Mouse (Mus musculus) CD4-positive, CD25-positive, alpha-beta regulatory T cell, adult 9 weeks (primary cell): ENCODE data around the gene Gm4216. TPM values are rescaled to one million over a fixed set of nuclear protein-coding genes. Genes with fewer than 3 reads are reported as not detected.

Experiments used
- polyA plus RNA-seq: library from polyadenylated mRNA; unstranded; fragments of 100-300 nt; shearing (Covaris generic); gene quantifications from one replicate; pipeline ENCODE4 v1.2.1, GENCODE M21; 2017

Gm4216 gene
- polyA plus RNA-seq: not detected

GRCm38 (mm10) chr7:23019823-23020222 is at the start of gene Gm4216:
Gm4216 (minus strand) TSS chr7:23019923.

GRCm38 (mm10) chr7:23067356-23067755 is 47.6 kb upstream of the Gm4216 start, which contains the start of gene Gm8720:
Gm8720 (minus strand) TSS chr7:23067456.

GRCm38 (mm10) chr7:23055240-23055639 is 35.5 kb upstream of the Gm4216 start, which contains the start of gene Vmn1r163:
Vmn1r163 (plus strand) TSS chr7:23055540.

GRCm38 (mm10) chr7:22984573-22984972 is 35.1 kb downstream of the Gm4216 start, which contains the start of gene Gm4214:
Gm4214 (minus strand) TSS chr7:22984673.

Other genes with a start within 250 kb of the Gm4216 start
- gene Vmn1r158, start 229.1 kb downstream of the Gm4216 start, polyA plus RNA-seq: not detected
- not detected for gene Vmn1r159, start 176.3 kb downstream of the Gm4216 start, polyA plus RNA-seq
- not detected for gene Vmn1r160, start 148.7 kb downstream of the Gm4216 start, polyA plus RNA-seq
- not detected for gene Gm4214, start 35.2 kb downstream of the Gm4216 start, polyA plus RNA-seq
- not detected for gene Vmn1r163, start 35.6 kb upstream of the Gm4216 start, polyA plus RNA-seq
- not detected for gene Gm8720, start 47.5 kb upstream of the Gm4216 start, polyA plus RNA-seq
- not detected for gene Gm10662, start 124.6 kb upstream of the Gm4216 start, polyA plus RNA-seq
- gene Vmn1r165, start 197.4 kb upstream of the Gm4216 start, polyA plus RNA-seq: not detected
- not detected for gene Vmn1r166, start 231.8 kb upstream of the Gm4216 start, polyA plus RNA-seq